ENCODE assay signal across 8 mouse cellular contexts in the genomic region with DNA sequence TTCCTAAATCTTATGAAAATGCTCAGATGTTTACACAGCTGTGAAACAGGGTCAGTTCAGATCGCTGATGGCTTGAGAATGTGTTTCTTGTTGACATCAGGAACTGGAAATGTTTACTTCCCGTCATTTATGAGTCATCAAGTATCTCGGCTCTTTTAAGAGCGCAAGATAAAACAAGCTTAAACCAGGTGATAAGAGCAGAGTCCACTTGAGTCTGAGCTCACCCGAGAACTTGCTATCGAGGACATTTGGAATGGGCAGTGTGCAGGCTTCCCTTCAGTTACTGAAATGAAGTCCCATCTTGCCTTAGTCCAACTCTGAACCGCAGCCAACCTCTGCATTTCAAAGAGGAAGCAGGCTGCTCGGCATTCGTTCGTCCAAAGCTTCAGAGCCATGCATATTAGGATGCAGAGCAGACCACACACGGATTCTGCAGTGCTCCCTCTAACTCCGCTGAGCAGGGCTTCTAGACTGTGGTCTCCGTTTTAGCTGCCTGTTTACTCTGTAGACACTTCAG. TPM values are rescaled to one million over a fixed set of nuclear protein-coding genes. Genes with fewer than 3 reads are reported as not detected.
DNase-seq lines count a peak whose midpoint lies in the region; ATAC-seq lines count a peak whose summit lies in the region.

No protein-coding gene starts in this region.

- no peaks in the 10 kb centered on the region for H3K36me3 ChIP-seq in kidney, embryonic 15.5 days

- H3K9ac ChIP-seq in kidney, embryonic 15.5 days, result no peak overlapping the region

- no peaks in the 10 kb centered on the region for H3K27me3 ChIP-seq in kidney, embryonic 15.5 days

- no peak overlapping the region for H3K4me3 ChIP-seq in kidney, embryonic 15.5 days (replicated peaks)

- 45% methylated on average over 13 of the region's 13 CpGs for WGBS in kidney, embryonic 15.5 days

- no peaks in the 10 kb centered on the region for H3K4me1 ChIP-seq in kidney, embryonic 15.5 days

- no peaks in the 10 kb centered on the region for H3K9me3 ChIP-seq in kidney, embryonic 15.5 days (replicated peaks)

- no peak for DNase-seq in kidney, postnatal 25 days
- DNase-seq in Muller cell, postnatal 12 days (ENCODE audit: inconsistent ontology term), result no peak
- no peak for DNase-seq in natural killer cell, adult 2 months (ENCODE audit: low spot score in 2 of 2)
- no peak for DNase-seq in neural tube, embryonic 10.5 days (ENCODE audit: extremely low spot score, low spot score)

- 0 out of 2 replicates have a peak overlapping the region, but pooled peaks have one; percentile 30 for H3K27ac ChIP-seq in kidney, embryonic 15.5 days

- peak; percentile 46; the same call in 1 of the 2 replicates for ATAC-seq in kidney, embryonic 15.5 days (replicated peaks; ENCODE audit: low FRiP score)
- peak; percentile 68 for ATAC-seq in common myeloid progenitor, adult 5-6 weeks (replicated peaks; ENCODE audit: low read depth, poor library complexity, severe bottlenecking)
- peak; percentile 28 for ATAC-seq in inflammation-experienced regulatory T-cells, adult 6 months
- peak; percentile 74 for ATAC-seq in megakaryocyte, adult 5-6 weeks (ENCODE audit: poor library complexity, severe bottlenecking)

- peak overlapping the region; percentile 41 for H3K4me2 ChIP-seq in kidney, embryonic 15.5 days

RNA-seq across cellular contexts. Expression of gene Rassf6, which starts 37.0 kb away (rescaled TPM):
- 10.9 and 12.1 TPM in 2 replicates for polyA plus RNA-seq in kidney, embryonic 15.5 days (2015; fragmentation: Nextera tagmentation; extraction: Ambion mirVana)
- total RNA-seq in common myeloid progenitor, adult 5-6 weeks (2017), result 1.6 TPM in 1 of 2 replicates, not detected in the other
- polyA plus RNA-seq in inflammation-experienced regulatory T-cells, adult 6 months (2017; shearing (Covaris generic)), result 1 to 10 TPM; 1.7 to 3.9 (median 2.1) TPM
- not detected in 2 replicates for total RNA-seq in megakaryocyte, adult 5-6 weeks (2015)
- not detected in 2 replicates for total RNA-seq in megakaryocyte, adult 5-6 weeks (2017)

RNA-seq across cellular contexts. Expression of gene 5830473C10Rik, which starts 42.6 kb away (rescaled TPM):
- 0.09 and 0.14 TPM in 2 replicates for polyA plus RNA-seq in kidney, embryonic 15.5 days (2015; fragmentation: Nextera tagmentation; extraction: Ambion mirVana)
- 0.09 TPM in 1 of 2 replicates, not detected in the other for total RNA-seq in common myeloid progenitor, adult 5-6 weeks (2017)
- under 1 TPM in 1 of 3 experiments, not detected in 2; 0.30 TPM for polyA plus RNA-seq in inflammation-experienced regulatory T-cells, adult 6 months (2017; shearing (Covaris generic))
- not detected in 2 replicates for total RNA-seq in megakaryocyte, adult 5-6 weeks (2015)
- total RNA-seq in megakaryocyte, adult 5-6 weeks (2017), result not detected in 2 replicates
